Mouse (Mus musculus) liver, adult 2 months (tissue): ENCODE data around the gene Kif14.

Source experiments
- CTCF ChIP-seq: fragments of 200-500 bp; IDR thresholded peaks from 2 replicates; pipeline ENCODE4 v1.5.1; 2011; ENCODE audit warnings: low read depth, low read length, control low read depth
- POLR2A ChIP-seq: fragments of 200-500 bp; IDR thresholded peaks from 2 replicates; pipeline ENCODE4 v1.6.1; 2011; ENCODE audit warnings: low read length, control low read depth; ENCODE audit not compliant: insufficient read depth; ENCODE audit errors: extremely low read depth

DNA sequence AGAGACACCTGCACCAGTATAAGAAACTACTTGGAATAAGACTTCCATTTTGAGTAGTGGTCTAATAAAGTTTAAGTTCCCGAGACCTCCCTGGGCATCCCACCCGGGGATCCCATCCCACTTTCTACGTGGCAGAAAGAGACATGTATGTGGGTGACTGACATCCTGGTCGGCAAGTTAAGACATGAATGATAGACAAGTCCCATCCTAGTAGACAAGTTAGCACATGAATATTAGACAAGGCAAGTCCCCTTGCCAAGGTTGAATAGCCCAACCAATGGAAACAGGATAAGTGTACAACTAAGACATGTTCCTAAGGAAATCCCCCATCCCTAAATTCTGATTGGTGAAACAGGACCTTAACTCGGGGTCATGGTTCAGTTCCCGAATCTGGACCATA is 16.6 kb upstream of the Kif14 start:
- TF ChIP-seq POLR2A: no peak
- no peak for TF ChIP-seq CTCF
